Mouse (Mus musculus) embryonic stem cell, embryonic (primary cell): ENCODE data around the gene Abhd10.

Experiments used
- CTCF ChIA-PET, 4 experiments: fragments of 300-600 bp in 2 of 4; fragments of 350-600 bp in 2 of 4; sonication (Branson Sonifier 250); formaldehyde crosslinking; loops; one replicate each; lab custom pipeline; 2022; ENCODE audit warnings: inconsistent platforms in 2 of 4; lab: Charles Lee
- POLR2A ChIA-PET, 4 experiments: fragments of 300-600 bp in 2 of 4; fragments of 350-600 bp in 2 of 4; sonication (Branson Sonifier 250); formaldehyde crosslinking; loops; one replicate each; lab custom pipeline; 2022; ENCODE audit warnings: antibody characterized with exemption in 4 of 4, inconsistent platforms in 1 of 4; lab: Charles Lee

The Abhd10 gene

DNA sequence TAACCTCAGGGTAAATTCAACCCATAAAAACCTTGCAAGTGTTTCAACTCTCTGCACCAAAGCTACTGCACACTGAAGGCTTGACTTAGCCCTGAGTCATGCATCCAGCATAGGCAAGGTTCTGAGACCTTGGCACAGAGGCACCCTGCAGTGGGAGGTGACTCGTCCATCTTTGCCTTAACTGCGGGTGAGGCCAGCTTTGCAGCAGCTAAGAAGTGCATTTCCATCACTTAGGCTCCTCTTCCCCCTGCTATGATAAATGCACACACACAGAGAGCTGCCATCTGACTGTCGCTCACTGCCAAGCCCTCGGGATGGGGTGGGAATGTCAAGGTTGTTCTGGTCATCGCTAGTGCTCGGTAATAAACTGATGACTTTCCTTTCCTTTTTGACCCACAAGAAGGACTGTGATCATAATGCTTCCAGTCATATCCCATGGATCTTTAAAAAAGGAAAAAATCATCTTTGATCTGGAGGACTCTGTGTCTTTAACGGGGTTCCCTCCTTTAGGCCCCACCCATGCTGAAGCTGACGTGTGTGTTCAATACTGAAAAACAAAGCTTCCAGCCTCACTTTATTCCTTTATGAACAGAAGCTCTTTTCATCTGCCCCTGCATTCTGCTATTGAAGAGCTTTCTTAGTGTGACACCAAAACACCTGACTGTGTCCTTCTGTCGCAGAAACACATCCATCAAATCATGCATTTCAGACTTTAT lies 47.2 kb downstream of the Abhd10 start:
- ChIA-PET CTCF (no interaction called here), POLR2A (interaction anchor here in 2 of 4 experiments (0.8 to 1.6 kb wide), 2 partner anchors 12 to 87 kb away, joined by 3 read pairs; no protein-coding TSS in a partner anchor)

DNA sequence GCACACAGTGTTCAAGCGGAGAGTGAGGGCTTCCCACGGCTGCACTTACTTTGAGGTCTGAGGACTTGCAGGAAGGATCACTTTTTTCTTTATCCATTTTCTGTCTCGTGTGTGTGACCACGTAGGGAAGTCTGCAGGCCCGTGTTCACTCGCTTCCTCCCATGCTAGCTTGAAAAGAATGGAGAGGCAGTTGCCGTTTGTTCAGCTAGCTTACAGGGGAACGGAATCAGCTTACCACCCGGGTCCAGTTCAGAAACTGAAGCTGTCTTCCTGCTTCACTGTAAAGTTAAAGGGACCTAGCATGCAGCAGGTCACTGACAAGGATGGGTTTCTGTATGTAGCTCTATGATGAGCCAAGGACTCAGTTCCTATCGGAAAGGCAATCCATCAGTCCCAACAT lies 49.2 kb downstream of the Abhd10 start, which contains the start of gene Tmprss7:
TSS of gene Tmprss7 (minus strand) at position 101 of the 400 bp plus-strand sequence.
- CTCF ChIA-PET: interaction anchor here in 2 of 4 experiments (0.9 to 1.0 kb wide), 2 partner anchors 9 to 274 kb away, joined by 3 read pairs; no protein-coding TSS in a partner anchor
- POLR2A ChIA-PET: no interaction called here

DNA sequence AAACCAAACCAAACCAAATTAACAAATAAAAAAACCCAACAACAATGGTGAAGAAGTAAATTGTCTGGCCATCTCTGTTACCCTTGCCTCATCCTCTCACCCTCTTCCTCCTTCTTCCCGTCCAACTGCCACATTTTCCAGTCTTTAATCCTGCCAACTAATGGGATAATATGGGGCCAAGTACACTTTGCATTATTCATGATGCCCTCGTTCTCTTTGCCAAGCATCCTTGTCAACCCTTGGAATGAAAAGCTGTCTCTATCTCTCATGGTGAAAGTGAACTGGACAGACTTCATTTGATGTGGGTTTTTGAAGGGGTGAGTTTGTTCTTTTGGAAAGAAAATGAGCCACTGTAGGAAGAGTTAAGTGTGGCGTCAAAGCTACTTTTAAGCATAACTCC lies 49.9 kb downstream of the Abhd10 start:
- ChIA-PET POLR2A (no interaction called here), CTCF (interaction anchor here in 1 of 4 experiments (1.0 kb wide), 1 partner anchor 8 kb away, joined by 3 read pairs; no protein-coding TSS in a partner anchor)

DNA sequence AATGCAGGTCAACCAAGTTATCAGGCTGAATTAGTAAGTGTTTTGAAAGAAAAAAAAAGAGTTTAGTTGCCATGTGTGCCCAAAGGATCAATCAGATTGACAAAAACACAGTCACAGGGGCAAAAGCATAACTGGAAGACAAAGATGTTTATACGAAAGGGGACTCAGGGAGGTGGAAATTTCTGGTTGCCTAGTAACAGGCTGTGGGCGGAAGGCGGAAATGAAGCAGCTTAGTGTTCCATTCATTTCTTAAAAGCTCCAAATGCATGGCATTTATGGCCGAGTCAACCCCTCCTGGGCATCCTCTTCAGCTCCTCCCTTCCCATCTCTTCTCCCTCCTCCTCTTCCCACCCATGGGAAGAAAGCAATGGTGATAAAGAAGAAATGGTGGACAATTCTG lies 52.6 kb downstream of the Abhd10 start:
- ChIA-PET CTCF (interaction anchor here in 2 of 4 experiments (0.6 kb wide), 2 partner anchors 70 to 185 kb away, joined by 4 to 7 read pairs; no protein-coding TSS in a partner anchor), POLR2A (interaction anchor here in 2 of 4 experiments (0.6 to 0.7 kb wide), 6 partner anchors 14 to 1376 kb away, joined by 3 to 9 read pairs (median 3); partner anchors contain the start of gene Tagln3 (in 1 of the 2))

DNA sequence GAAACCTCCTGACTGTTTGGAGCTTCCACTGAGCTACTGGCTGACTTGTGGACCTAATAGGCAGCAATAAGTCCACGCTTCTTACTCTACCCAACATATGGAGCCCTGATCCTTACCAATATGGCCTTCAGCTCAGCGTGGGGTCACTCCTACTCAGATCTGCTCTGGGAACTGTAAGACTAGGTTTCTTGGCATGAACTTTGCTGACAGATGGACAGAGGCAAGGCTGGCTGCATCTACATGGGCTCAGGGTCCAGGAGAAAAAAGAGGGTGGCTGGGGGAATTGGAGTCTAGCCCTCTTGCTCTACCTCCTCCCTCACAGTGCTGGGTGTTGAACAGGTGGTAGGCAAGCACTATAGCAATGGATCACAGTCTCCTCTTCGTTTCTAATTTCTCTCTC lies 55.9 kb downstream of the Abhd10 start:
- ChIA-PET POLR2A (no interaction called here), CTCF (no interaction called here)

DNA sequence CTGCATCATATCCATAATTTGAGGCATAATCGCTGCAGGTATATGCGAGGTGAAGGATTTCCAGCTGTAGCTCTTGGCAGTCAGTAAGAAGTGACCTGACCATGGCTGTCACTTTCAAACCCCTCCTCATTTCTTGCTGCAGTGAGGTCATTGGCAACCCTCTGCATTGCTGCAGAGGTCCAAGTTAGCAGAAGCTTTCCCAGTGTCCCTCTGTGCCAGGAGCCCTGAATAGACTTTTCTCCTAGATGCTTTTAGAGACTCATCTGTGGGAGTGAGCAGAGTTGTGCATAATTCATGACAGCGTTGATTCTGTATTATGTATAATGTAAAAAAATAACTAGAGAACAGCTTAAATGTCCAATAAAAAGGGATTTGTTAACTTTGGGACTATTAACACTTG lies 57.5 kb downstream of the Abhd10 start:
- POLR2A ChIA-PET: interaction anchor here in 1 of 4 experiments (0.7 kb wide), 1 partner anchor 8 kb away, joined by 3 read pairs; no protein-coding TSS in a partner anchor
- CTCF ChIA-PET: interaction anchor here (0.6 to 2.0 kb wide), 18 partner anchors 8 to 289 kb away, joined by 3 to 10 read pairs (median 4); partner anchors contain the start of genes Abhd10 (in 1 of the 4), Tagln3 (in 1 of the 4) and Tmprss7 (in 1 of the 4)

DNA sequence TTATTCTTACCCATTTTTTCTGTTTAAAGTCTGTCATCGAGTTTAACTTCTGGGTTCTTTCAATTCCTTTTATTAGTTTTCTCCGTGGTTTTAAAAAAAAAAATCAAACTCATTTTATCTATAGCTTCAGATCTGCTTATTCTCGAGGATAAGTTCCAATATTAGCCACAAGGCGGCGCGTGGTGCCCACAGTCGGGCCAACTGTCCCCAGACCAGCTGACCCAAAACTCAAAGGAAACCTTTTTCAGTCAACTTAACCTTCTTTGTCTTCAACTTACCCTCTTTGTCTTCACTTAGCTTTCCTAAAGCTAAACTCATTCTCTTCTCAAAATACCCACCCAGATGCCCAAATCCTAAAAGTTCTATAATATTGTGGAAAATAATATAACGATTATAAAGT lies 57.9 kb downstream of the Abhd10 start:
- POLR2A ChIA-PET: no interaction called here
- CTCF ChIA-PET: interaction anchor here (0.6 to 2.0 kb wide), 21 partner anchors 8 to 358 kb away, joined by 3 to 10 read pairs (median 4); partner anchors contain the start of genes Abhd10 (in 1 of the 4), Tagln3 (in 1 of the 4) and Tmprss7 (in 1 of the 4)
